Mouse (Mus musculus) mesoderm, embryonic 11.5 days (tissue): ENCODE data around the gene Defb33.

Experiments
- DNase-seq: peaks from one replicate; pipeline ENCODE4 v3.0.0-alpha.2; 2012; ENCODE audit warnings: low read depth, low spot score

The Defb33 gene

DNA sequence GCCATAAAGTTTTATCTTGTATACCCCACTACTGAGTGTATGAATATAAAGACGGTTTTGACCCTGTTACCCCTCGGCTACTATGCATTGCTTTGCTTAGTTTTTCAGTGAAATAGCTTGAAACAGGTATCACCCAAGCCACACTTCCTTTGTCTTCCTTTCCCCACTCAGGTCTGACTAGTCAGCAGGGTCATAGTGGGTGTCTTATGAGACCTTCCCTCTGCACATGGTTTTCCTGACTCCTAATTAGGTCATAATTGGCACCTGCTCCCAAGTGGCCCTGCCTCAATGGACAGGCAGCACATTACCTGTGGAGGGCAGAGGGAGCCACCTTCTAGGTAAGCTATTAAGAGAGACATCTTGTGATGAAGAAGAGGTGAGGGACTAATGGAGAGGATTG lies at the start of gene Defb33:
TSS of gene Defb33 (plus strand) at position 301 of the 400 bp plus-strand sequence.
- no peak for DNase-seq

DNA sequence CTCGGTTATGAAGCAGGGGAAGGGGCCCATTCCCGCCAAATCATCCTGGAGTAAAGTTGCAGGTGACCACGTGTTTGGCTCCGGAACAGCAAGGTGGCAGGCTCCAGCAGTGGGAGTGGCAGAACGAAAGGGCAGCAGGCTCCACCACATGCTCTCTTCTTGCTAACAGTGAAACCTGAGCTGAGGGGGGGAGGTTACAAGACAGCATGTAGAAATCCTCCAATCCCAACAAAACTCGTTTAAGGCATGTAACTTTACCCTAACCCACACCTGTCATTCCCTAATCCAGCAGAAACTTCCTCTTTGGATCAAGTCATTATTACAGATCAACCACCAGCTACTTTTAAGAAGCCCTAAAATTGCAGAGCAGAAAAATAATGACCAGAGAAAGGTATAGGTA lies 17.9 kb upstream of the Defb33 start:
- DNase-seq, result peak; percentile 35

DNA sequence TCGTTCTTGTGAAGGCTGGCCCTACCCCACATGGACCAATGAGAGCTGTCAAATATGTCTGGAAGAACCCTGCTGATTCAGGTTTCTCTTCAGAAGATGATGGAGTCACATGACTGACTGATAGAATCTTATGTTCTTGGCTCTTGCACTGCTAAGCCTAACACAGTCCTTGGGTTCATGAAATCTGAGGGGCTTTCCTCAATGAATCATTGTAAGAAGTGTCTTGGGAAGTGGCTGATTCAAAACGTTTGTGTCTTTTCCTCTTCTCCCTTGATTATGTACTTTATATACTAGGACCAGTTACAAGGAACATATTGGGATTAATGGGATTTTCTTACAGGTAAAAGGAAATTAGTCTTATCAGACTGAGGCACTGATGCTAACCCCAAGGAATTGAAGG lies 10.1 kb downstream of the Defb33 start, which contains the start of gene Gm15056:
TSS of gene Gm15056 (minus strand) at position 101 of the 400 bp plus-strand sequence.
- no peak for DNase-seq

DNA sequence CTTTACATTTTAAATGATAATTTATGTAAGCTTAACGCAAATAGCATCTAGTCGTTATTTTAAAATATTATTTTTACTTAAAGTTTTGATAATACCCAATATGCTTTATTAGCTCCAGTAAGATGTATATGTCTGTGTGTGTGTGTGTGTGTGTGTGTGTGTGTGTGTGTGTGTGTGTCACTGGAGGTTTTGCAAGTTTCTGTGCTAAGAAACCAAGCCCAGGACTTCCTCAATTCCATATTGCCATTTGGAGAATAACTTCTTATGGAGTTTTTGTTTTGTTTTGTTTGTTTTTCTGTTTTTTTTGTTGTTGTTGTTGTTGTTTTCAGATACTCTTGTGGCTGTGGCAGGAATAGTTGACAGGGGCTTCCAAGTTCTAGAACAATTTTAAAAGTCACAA lies 14.7 kb downstream of the Defb33 start:
- no peak for DNase-seq

DNA sequence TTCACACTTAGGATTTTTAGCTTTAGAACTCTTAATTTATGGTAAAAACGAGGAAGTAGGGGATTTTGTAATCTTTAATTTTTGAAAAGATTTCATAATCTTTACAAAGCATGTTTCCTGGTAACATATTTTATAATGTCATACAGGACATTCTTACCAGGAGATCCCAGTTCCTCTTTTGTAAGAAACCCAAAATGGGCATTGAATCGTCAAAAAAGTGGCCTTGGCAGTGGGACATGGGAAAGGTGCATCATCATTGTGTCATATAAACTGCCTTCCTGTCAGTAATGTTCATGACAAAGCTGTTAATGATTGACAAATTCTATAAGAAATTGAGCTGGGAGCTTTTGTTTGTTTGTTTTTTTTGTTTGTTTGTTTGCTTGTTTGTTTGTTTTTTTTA lies 15.8 kb downstream of the Defb33 start:
- DNase-seq, result no peak

DNA sequence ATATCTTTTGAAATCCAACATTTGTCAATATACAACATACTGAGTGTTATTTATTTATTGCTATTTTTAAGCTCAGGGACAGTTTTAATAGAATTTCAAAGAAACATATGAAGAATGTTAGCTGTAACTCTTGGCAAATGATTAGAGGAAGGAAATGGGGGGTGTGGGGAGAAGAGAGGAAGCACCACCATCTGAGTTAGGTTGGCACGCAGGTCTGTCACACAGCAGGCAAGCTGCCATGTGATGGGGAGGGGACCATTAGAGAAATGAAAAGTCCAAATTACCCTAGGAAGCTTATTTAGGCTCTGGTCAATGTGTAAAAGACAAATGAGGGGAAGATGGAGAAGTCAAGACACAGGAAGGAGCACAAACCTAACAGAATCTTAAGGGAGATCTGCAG lies 19.8 kb downstream of the Defb33 start:
- DNase-seq, result no peak

DNA sequence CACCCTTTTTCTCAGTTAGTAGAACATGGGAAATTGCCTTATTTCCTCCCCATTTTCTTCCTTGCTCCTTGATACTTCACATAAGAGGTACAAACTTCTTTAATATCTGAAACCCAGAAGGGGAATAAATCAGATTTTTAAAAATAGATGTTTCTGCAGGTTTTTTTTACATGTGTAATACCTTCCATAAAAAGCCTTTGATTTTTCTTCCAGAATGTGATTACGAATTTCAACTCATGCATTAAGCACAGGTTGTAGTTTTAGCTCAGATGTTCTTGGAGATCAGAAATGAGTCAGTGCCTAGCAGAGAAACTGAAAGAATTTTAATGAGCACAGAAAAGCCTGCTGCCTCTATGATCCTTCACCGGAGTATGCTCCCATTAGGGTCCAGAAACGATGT lies 29.5 kb downstream of the Defb33 start, which contains the start of gene Gm6040:
TSS of gene Gm6040 (minus strand) at position 101 of the 400 bp plus-strand sequence.
- DNase-seq, result no peak

DNA sequence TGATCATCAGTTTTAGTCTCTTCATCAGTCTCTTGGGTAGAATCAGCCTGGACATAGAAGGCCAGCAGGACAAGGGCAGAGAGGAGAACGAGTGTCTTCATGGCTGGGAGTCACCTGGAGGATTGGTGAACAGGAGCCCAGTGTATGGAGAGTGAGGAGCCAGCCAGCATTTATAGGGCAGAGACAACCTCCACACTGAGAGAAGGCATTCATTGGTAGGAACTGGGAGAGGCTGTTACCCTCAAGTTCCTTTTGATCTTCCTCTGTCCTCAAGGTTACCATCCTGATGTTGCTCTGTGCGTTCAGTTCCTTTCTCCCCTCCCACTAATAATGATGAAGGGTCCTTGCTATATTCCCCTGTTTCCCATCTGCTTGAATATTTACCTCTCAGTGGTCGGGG lies 52.1 kb downstream of the Defb33 start, which contains the start of gene AY761185:
TSS of gene AY761185 (minus strand) at position 101 of the 400 bp plus-strand sequence.
- DNase-seq, result no peak
